Mouse (Mus musculus): ENCODE data around the gene Nme7.

GRCm38 (mm10) chr1:164315266-164315665 is 11.3 kb downstream of the Nme7 start:
- TF ChIP-seq CTCF (IDR thresholded peaks at IDR 0.05; ENCODE audit: borderline replicate concordance, insufficient read depth, low read depth, low read length), result peak; percentile 63
- no peak for TF ChIP-seq POLR2A (IDR thresholded peaks at IDR 0.05; ENCODE audit: borderline replicate concordance, insufficient read depth, low read length)
